Mouse (Mus musculus) heart, postnatal 36 days (tissue): Measurements from ENCODE around the gene Tnfrsf14. TPM values are rescaled to one million over a fixed set of nuclear protein-coding genes. Genes with fewer than 3 reads are reported as not detected.

Experiments
- DNase-seq, 2 experiments: peaks; one replicate each; pipeline ENCODE4 v3.0.0; 2021 to 2022
- intact Hi-C: fragments of 180-260 bp; cut with DNase I; formaldehyde crosslinking; loops from one replicate; pipeline ENCODE4 v1.15.1; 2025
- total RNA-seq, 2 experiments: library from RNA; stranded (reverse); gene quantifications; 2 replicates each; pipeline ENCODE4 v1.2.3; 2021

The Tnfrsf14 gene
- total RNA-seq, 2 experiments from 2014 or later, result 5.1 to 6.0 TPM

GRCm38 (mm10) chr4:154926969-154927898 is 1.1 kb downstream of the Tnfrsf14 start:
- intact Hi-C loops, result loop anchor here (1.0 kb wide), 1 partner anchor 17 kb away; no protein-coding TSS in a partner anchor
- DNase-seq, result no peak

- intact Hi-C loops, result no loop called here
- peak in 1 of 2 experiments; percentile 53 for DNase-seq
Observed at GRCm38 (mm10) chr4:154925413-154925812, 3.0 kb downstream of the Tnfrsf14 start.

- no peak for DNase-seq
- intact Hi-C loops, result no loop called here
Observed at GRCm38 (mm10) chr4:154922931-154923330, 5.4 kb downstream of the Tnfrsf14 start.

- intact Hi-C loops, result no loop called here
- no peak for DNase-seq
Observed at GRCm38 (mm10) chr4:154922291-154922690, 6.1 kb downstream of the Tnfrsf14 start.

GRCm38 (mm10) chr4:154916662-154917061 is 11.7 kb downstream of the Tnfrsf14 start:
- no peak for DNase-seq
- intact Hi-C loops, result no loop called here

GRCm38 (mm10) chr4:154915286-154915685 is 13.1 kb downstream of the Tnfrsf14 start:
- intact Hi-C loops, result no loop called here
- DNase-seq, result no peak

- intact Hi-C loops, result no loop called here
- no peak for DNase-seq
Observed at GRCm38 (mm10) chr4:154914707-154915106, 13.7 kb downstream of the Tnfrsf14 start.

GRCm38 (mm10) chr4:154914252-154914651 is 14.1 kb downstream of the Tnfrsf14 start:
- DNase-seq, result no peak
- intact Hi-C loops, result no loop called here

GRCm38 (mm10) chr4:154913845-154914244 is 14.5 kb downstream of the Tnfrsf14 start:
- intact Hi-C loops, result no loop called here
- no peak for DNase-seq

- no peak for DNase-seq
- intact Hi-C loops, result no loop called here
Observed at GRCm38 (mm10) chr4:154911644-154912043, 16.7 kb downstream of the Tnfrsf14 start.

- no peak for DNase-seq
- intact Hi-C loops, result no loop called here
Observed at GRCm38 (mm10) chr4:154910606-154911522, 17.5 kb downstream of the Tnfrsf14 start.

- intact Hi-C loops, result no loop called here
- DNase-seq, result no peak
Observed at GRCm38 (mm10) chr4:154908490-154908889, 19.9 kb downstream of the Tnfrsf14 start.

- intact Hi-C loops, result loop anchor here (1.0 kb wide), 1 partner anchor 30 kb away; no protein-coding TSS in a partner anchor
- DNase-seq, result peak; percentile 64 to 69
Observed at GRCm38 (mm10) chr4:154907833-154908232, 20.5 kb downstream of the Tnfrsf14 start.

GRCm38 (mm10) chr4:154904185-154905071 is 23.9 kb downstream of the Tnfrsf14 start:
- DNase-seq, result peak; percentile 60 to 68
- intact Hi-C loops, result no loop called here

- intact Hi-C loops, result no loop called here
- DNase-seq, result no peak
Observed at GRCm38 (mm10) chr4:154902371-154902770, 26.0 kb downstream of the Tnfrsf14 start.

GRCm38 (mm10) chr4:154898506-154899446 is 29.6 kb downstream of the Tnfrsf14 start, which contains the start of gene Fam213b:
TSS of gene Fam213b (minus strand) at chr4:154899135.
- DNase-seq, result peak; percentile 72 to 74

GRCm38 (mm10) chr4:154897676-154898465 is 30.5 kb downstream of the Tnfrsf14 start:
- no peak for DNase-seq
- intact Hi-C loops, result no loop called here

More at GRCm38 (mm10) chr4:154898506-154899446, 29.6 kb downstream of the Tnfrsf14 start, which contains the start of gene Fam213b:
- intact Hi-C loops, result no loop called here

GRCm38 (mm10) chr4:154895549-154895948 is 32.8 kb downstream of the Tnfrsf14 start:
- intact Hi-C loops, result no loop called here

More at GRCm38 (mm10) chr4:154895549-154895948, 32.8 kb downstream of the Tnfrsf14 start:
- DNase-seq, result no peak
